Mouse (Mus musculus) lung, embryonic 16.5 days (tissue): Measurements from ENCODE around the gene Clspn. TPM values are rescaled to one million over a fixed set of nuclear protein-coding genes. Genes with fewer than 3 reads are reported as not detected.

Experiments
- ATAC-seq: fragments of 200-750 bp; cut with Nextera tagmentation; 2 replicates; pipeline ENCODE4 v1.8.0; 2017; ENCODE audit warnings: low read depth, mild to moderate bottlenecking, moderate library complexity
- H3K27ac ChIP-seq: fragments of 300-500 bp; sonication (generic); 2 replicates; pipeline ENCODE4 v1.5.1; 2014; ENCODE audit warnings: mild to moderate bottlenecking, control low read depth, low read length
- H3K27me3 ChIP-seq: fragments of 300-500 bp; sonication (generic); 2 replicates; pipeline ENCODE4 v1.6.1; 2014; ENCODE audit warnings: low read depth, low read length, mixed read lengths; ENCODE audit not compliant: control insufficient read depth, insufficient read depth
- H3K36me3 ChIP-seq: fragments of 300-500 bp; sonication (generic); 2 replicates; pipeline ENCODE4 v1.6.1; 2014; ENCODE audit warnings: low read length; ENCODE audit not compliant: control insufficient read depth, insufficient read depth
- H3K4me1 ChIP-seq: fragments of 300-500 bp; sonication (generic); replicated peaks from 2 replicates; pipeline ENCODE4 v1.6.1; 2014; ENCODE audit warnings: low read length, mixed read lengths; ENCODE audit not compliant: control insufficient read depth, insufficient read depth
- H3K4me2 ChIP-seq: fragments of 300-500 bp; sonication (generic); 2 replicates; pipeline ENCODE4 v1.6.1; 2014; ENCODE audit warnings: low read depth, low read length, control low read depth
- H3K4me3 ChIP-seq: fragments of 300-500 bp; sonication (generic); 2 replicates; pipeline ENCODE4 v1.5.1; 2014; ENCODE audit warnings: mild to moderate bottlenecking, low read length, control low read depth
- H3K9ac ChIP-seq: fragments of 300-500 bp; sonication (generic); 2 replicates; pipeline ENCODE4 v1.6.1; 2014; ENCODE audit warnings: low read length, control low read depth
- H3K9me3 ChIP-seq: fragments of 300-500 bp; sonication (generic); 2 replicates; pipeline ENCODE4 v1.6.1; 2016; ENCODE audit warnings: low read length; ENCODE audit not compliant: control insufficient read depth
- WGBS: fragments of 180-500 bp; shearing (Covaris S2); extraction: QIAGEN DNeasy Blood & Tissue Kit; methylation state at CpG from one replicate; pipeline ENCODE4 v1.1.7; 2014; 5-methylcytosine and 5-hydroxymethylcytosine counted together
- polyA plus RNA-seq: library from polyadenylated mRNA; unstranded; fragments of >200 nt; fragmentation: Nextera tagmentation; extraction: Ambion mirVana; gene quantifications from 2 replicates; pipeline ENCODE4 v1.2.1, GENCODE M21; 2015

Clspn gene
- polyA plus RNA-seq, 1 experiment from 2014 or later = 41.3 TPM

GRCm38 (mm10) chr4:126552136-126552535 is 4.6 kb upstream of the Clspn start:
- Histone ChIP-seq H3K4me2 (no peak overlapping the region), H3K4me1 (peaks cover 2% of the 10 kb centered on the region; the same call in 1 of the 2 replicates), H3K27ac (no peak overlapping the region), H3K27me3 (no peaks in the 10 kb centered on the region), H3K9ac (no peak overlapping the region), H3K9me3 (no peaks in the 10 kb centered on the region), H3K4me3 (no peak overlapping the region), H3K36me3 (no peaks in the 10 kb centered on the region)
- ATAC-seq = no peak
- WGBS = 59% methylated on average over 7 of the region's 7 CpGs

- Histone ChIP-seq H3K4me3 (no peak overlapping the region), H3K4me2 (no peak overlapping the region), H3K9me3 (no peaks in the 10 kb centered on the region), H3K9ac (no peak overlapping the region), H3K27me3 (no peaks in the 10 kb centered on the region), H3K36me3 (no peaks in the 10 kb centered on the region), H3K4me1 (peaks cover 8% of the 10 kb centered on the region), H3K27ac (no peak overlapping the region)
- WGBS = 48% methylated on average over 8 of the region's 8 CpGs
- ATAC-seq = no peak
Measured at GRCm38 (mm10) chr4:126553105-126553504, 3.6 kb upstream of the Clspn start.

GRCm38 (mm10) chr4:126553685-126554084 is 3.0 kb upstream of the Clspn start:
- Histone ChIP-seq H3K27me3 (no peaks in the 10 kb centered on the region), H3K4me3 (no peak overlapping the region), H3K4me1 (peaks cover 11% of the 10 kb centered on the region), H3K4me2 (no peak overlapping the region), H3K36me3 (no peaks in the 10 kb centered on the region), H3K27ac (no peak overlapping the region), H3K9me3 (no peaks in the 10 kb centered on the region), H3K9ac (no peak overlapping the region)
- 82% methylated on average over 1 of the region's 1 CpGs for WGBS
- no peak for ATAC-seq

DNA sequence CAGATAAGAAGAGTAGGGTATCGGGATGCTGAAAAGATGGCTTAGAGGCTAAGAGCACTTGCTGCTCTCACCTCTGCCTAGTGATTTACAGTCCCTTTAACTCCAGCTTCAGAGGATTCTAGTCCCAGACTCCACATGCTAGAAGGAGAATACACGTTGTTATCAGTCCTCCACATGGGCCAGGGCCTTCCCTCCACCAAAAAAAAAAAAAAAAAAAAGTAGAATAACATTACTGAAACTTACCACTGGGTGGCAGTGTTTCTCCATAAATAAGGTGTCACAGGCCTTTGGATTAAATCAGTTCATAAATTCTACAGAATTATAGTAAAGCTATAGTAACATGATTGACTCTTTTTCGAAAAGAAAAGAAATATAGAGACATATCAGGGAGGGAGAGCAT is 2.3 kb upstream of the Clspn start:
- no peak overlapping the region for H3K4me2 ChIP-seq
- H3K27ac ChIP-seq = no peak overlapping the region
- no peaks in the 10 kb centered on the region for H3K27me3 ChIP-seq
- no peak overlapping the region for H3K4me3 ChIP-seq
- no peak overlapping the region for H3K9ac ChIP-seq
- no peak for ATAC-seq
- H3K36me3 ChIP-seq = no peaks in the 10 kb centered on the region
- H3K9me3 ChIP-seq = no peaks in the 10 kb centered on the region
- whole genome bisulfite sequencing = 34% methylated on average over 3 of the region's 3 CpGs
- peaks cover 11% of the 10 kb centered on the region for H3K4me1 ChIP-seq

DNA sequence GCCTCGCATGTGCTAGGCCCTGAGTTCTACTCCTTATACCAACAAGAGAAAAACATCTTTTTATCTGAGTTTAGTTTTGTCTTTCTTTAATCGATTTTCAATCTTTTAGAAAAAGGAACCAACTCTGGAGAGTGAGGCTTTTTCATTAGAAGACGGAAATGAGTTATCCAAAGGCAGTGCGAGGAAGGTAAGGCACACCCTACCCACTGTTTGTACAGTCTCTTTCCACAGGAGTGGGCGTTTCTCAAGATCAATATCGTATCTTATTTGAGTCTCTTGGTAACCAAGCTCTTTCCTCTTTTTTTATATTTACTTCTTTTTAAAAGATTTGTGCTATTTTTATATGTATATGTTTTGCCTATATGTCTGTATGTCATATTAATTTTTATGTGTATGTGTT is 7.1 kb downstream of the Clspn start:
- Histone ChIP-seq H3K27ac (no peak overlapping the region), H3K4me3 (no peak overlapping the region), H3K4me1 (no peaks in the 10 kb centered on the region), H3K4me2 (no peak overlapping the region), H3K27me3 (no peaks in the 10 kb centered on the region), H3K9ac (no peak overlapping the region), H3K9me3 (no peaks in the 10 kb centered on the region), H3K36me3 (peaks cover 31% of the 10 kb centered on the region)
- ATAC-seq = no peak
- WGBS = 90% methylated on average over 6 of the region's 6 CpGs

GRCm38 (mm10) chr4:126567243-126567642 is 10.5 kb downstream of the Clspn start:
- H3K36me3 ChIP-seq = peaks cover 29% of the 10 kb centered on the region
- ATAC-seq = no peak

DNA sequence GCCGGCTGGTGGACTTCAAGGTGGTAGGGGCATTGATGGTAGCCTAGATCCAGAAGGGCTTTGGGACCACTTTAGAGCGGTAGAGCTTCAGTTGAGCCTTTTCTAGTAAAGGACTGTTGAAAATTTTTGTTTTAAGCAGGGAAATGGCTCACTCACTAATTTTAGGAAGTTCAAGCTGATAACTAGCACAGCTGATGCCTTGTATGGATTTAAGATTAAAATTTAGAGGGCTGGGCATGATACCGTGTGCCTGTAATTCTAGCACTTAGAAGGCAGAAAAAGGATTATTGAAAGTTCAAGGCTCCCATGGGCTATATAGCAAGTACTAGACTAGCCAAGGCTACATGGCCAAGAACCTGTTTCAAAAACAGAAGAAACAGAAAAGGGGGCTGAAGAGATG is 13.0 kb downstream of the Clspn start:
- H3K4me2 ChIP-seq = no peak overlapping the region
- WGBS = 96% methylated on average over 3 of the region's 3 CpGs
- no peaks in the 10 kb centered on the region for H3K9me3 ChIP-seq
- H3K36me3 ChIP-seq = peaks cover 45% of the 10 kb centered on the region
- H3K9ac ChIP-seq = no peak overlapping the region
- no peak overlapping the region for H3K4me3 ChIP-seq
- no peaks in the 10 kb centered on the region for H3K27me3 ChIP-seq
- no peaks in the 10 kb centered on the region for H3K4me1 ChIP-seq
- H3K27ac ChIP-seq = no peak overlapping the region
- no peak for ATAC-seq

More at GRCm38 (mm10) chr4:126567243-126567642, 10.5 kb downstream of the Clspn start:
- Histone ChIP-seq H3K4me3 (no peak overlapping the region), H3K27me3 (no peaks in the 10 kb centered on the region), H3K27ac (no peak overlapping the region), H3K4me2 (no peak overlapping the region), H3K4me1 (no peaks in the 10 kb centered on the region), H3K9ac (no peak overlapping the region), H3K9me3 (no peaks in the 10 kb centered on the region)
- 90% methylated on average over 4 of the region's 4 CpGs for WGBS

DNA sequence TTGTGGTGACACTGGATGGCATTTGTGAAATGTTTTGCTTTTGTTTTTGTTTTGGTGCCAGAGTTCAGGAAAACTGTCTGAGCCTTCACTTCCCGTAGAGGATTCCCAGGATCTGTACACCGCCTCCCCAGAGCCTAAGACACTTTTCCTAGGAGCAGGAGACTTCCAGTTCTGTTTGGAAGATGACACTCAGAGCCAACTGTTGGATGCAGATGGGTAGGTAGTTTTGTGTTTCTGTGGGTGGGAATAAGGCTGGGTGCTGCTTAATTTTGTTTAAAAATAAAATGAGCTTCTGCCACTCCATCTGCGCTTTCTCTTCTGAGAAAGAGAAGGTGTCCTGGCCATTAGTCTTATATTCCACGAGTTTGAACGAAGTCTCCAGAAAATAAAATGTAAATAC is 19.5 kb downstream of the Clspn start:
- Histone ChIP-seq H3K36me3 (peaks cover 62% of the 10 kb centered on the region), H3K4me3 (no peak overlapping the region), H3K9ac (no peak overlapping the region), H3K4me1 (no peaks in the 10 kb centered on the region), H3K27me3 (no peaks in the 10 kb centered on the region), H3K9me3 (no peaks in the 10 kb centered on the region), H3K4me2 (no peak overlapping the region), H3K27ac (no peak overlapping the region)
- no peak for ATAC-seq
- WGBS = 88% methylated on average over 5 of the region's 5 CpGs

GRCm38 (mm10) chr4:126577920-126578319 is 21.2 kb downstream of the Clspn start:
- Histone ChIP-seq H3K9me3 (no peaks in the 10 kb centered on the region), H3K4me2 (no peak overlapping the region), H3K27me3 (no peaks in the 10 kb centered on the region), H3K4me1 (no peaks in the 10 kb centered on the region), H3K4me3 (no peak overlapping the region), H3K36me3 (peaks cover 56% of the 10 kb centered on the region), H3K27ac (no peak overlapping the region), H3K9ac (no peak overlapping the region)
- WGBS = 85% methylated on average over 3 of the region's 3 CpGs
- no peak for ATAC-seq

- no peak overlapping the region for H3K27ac ChIP-seq
- WGBS = 74% methylated on average over 2 of the region's 2 CpGs
- ATAC-seq = no peak
- no peaks in the 10 kb centered on the region for H3K4me1 ChIP-seq
- H3K4me2 ChIP-seq = no peak overlapping the region
- H3K36me3 ChIP-seq = peaks cover 52% of the 10 kb centered on the region
- no peak overlapping the region for H3K9ac ChIP-seq
- H3K27me3 ChIP-seq = no peaks in the 10 kb centered on the region
- H3K4me3 ChIP-seq = no peak overlapping the region
- H3K9me3 ChIP-seq = no peaks in the 10 kb centered on the region
Measured at GRCm38 (mm10) chr4:126579077-126579476, 22.3 kb downstream of the Clspn start.
